Mouse (Mus musculus) testis, postnatal 10 days (tissue): ENCODE measurements around the gene Procr.

ENCODE experiments used
- DNase-seq: peaks from one replicate; pipeline ENCODE4 v3.0.0; 2021; ENCODE audit warnings: low spot score

Gene Procr

DNA sequence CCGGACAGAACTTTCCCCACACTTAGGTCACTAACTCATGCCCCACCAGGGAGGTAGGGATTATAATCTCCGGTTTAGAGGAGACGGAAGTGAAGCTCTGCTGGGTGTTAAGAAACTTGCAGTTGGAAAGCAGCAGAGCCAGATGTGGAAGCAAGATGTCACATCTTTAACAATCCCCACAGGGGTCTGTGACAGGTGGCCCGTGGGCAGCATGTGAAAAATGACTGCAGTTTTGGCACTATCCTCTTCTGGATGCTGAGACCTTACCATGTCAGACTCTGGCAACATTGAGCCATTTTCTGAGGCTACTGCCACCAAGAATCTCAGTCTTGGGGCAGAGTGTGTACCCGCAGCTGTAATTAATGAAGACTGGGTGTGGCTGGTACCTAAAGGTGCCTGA, 53.1 kb downstream of the Procr start:
- no peak for DNase-seq
